Mouse (Mus musculus) frontal cortex, postnatal 36 days (tissue): ENCODE measurements around the gene Fxyd7.

Source experiments
- DNase-seq, 2 experiments: peaks; one replicate each; pipeline ENCODE4 v3.0.0; 2022; ENCODE audit warnings: low spot score in 2 of 2

Fxyd7 gene

GRCm38 (mm10) chr7:31051321-31052021 lies at the start of gene Fxyd7:
TSS of gene Fxyd7 (minus strand) at chr7:31051467.
- DNase-seq: no peak

GRCm38 (mm10) chr7:31100786-31101185 lies 49.5 kb upstream of the Fxyd7 start:
- no peak for DNase-seq

- DNase-seq: no peak
Measured at GRCm38 (mm10) chr7:31099612-31099982, 48.3 kb upstream of the Fxyd7 start.

DNA sequence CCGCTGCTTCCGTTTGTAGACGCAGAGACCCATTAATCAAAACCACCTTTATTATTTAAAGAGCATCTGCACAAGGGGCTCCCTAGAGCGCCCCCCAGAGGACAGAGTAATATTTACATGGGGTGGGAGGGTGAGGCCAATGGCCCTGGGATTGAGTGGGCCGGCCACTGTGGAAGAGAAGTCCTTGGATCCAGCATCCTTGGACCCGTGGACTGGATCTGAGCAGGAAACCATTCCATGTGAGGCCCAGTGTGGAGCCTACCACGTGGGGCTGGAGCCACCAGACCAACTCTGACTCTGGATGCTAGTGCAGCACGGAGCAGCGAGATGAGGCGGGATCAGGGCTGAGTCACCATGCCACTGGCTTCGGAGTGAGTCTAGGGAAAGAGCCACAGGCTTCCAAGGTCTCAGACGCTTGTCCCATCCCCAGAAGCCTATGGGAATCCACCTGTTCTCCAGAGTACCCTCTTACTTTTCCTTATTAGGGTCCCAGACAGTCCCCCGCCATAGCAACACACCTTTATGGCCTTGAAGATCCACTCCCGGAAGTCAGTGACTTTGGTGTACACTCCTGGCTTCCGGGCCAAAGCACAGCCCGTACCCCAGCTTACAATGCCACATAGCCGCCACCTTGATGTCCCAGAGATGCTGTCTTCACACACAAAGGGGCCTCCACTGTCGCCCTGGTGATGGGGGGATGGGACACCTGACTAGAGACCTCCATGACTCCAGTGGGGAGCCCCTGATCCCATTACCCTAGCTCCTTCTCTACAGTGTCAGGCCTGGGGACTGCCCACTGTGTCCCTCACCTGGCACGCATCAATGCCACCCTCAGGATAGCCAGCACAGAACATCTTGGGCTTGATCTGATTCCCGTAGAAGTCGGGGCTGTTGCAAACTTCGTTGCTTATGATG lies 47.7 kb upstream of the Fxyd7 start:
- DNase-seq: no peak

GRCm38 (mm10) chr7:31097583-31098248 lies 46.4 kb upstream of the Fxyd7 start:
- DNase-seq: peak; percentile 84 to 92

DNA sequence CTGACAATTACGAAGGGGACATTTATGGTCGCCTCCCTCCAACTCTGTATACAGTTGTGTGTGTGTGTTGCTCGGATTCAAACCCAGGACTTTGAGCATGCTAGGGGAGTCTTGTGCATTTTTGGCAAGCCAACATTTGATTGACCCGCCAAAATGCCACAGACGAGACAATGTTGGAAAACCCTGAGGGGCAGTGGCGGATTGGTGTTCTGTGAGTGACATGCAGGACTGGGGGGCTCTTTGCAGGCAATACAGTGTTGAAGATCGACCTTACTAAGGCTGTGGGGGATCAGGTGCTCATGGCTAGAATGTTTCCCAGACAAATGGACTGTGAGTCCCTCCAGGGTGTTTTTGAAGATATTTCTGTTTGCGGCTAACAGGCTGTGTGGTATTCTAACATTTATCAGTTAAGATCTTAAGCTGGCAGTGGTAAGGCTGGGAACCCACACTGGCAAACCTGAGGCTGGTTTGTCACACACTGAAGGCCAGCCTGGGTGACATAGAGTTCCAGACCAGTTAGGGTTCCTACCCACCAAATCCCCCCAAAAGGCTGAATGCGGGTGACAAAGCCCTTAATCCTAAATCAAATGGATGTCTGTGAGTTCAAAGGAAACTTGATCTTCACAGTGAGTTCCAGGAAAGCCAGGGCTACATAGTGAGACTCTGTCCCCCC lies 45.8 kb upstream of the Fxyd7 start:
- no peak for DNase-seq

GRCm38 (mm10) chr7:31094774-31095501 lies 43.7 kb upstream of the Fxyd7 start:
- no peak for DNase-seq

- DNase-seq: no peak
Measured at GRCm38 (mm10) chr7:31089721-31090120, 38.5 kb upstream of the Fxyd7 start.

DNA sequence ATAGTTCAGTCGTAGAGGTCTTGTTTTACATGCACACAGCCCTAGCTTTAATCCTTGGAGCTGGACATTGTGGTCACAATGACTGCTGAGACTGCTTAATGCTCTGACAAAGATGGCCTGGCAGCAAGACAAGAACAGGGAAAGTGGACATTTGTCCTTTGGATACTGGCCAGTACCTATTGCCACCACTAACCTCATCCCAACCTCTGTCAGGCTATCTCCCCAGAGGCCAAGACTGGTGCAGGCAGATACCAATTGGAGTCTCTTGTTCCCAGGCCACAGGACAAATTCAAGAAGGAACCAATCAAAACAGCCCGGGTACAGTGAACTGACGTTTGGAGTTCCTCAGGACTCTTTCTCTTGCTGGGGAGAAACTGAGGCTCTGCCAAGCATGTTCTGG lies 36.9 kb upstream of the Fxyd7 start:
- DNase-seq: no peak

DNA sequence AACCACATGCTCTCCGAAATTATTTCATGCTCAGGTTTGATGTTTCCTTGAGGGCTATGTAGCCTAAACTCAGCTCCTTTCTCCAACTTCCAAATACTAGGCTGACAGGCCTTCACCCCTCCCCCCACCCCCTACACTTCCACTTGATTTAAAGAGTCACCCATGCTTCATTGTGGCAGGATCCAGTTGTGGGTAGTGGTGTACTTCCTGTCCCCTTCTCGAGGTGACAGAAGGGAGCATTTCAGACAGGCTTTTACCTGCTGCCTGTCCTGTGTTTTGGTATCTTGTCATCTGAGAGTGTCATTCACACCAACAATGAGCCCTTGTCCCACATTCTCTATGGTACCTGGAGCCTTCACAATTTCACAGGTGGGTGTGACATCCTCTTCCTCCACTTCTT lies 36.0 kb upstream of the Fxyd7 start:
- no peak for DNase-seq

GRCm38 (mm10) chr7:31086175-31086755 lies 35.0 kb upstream of the Fxyd7 start:
- DNase-seq: no peak

DNA sequence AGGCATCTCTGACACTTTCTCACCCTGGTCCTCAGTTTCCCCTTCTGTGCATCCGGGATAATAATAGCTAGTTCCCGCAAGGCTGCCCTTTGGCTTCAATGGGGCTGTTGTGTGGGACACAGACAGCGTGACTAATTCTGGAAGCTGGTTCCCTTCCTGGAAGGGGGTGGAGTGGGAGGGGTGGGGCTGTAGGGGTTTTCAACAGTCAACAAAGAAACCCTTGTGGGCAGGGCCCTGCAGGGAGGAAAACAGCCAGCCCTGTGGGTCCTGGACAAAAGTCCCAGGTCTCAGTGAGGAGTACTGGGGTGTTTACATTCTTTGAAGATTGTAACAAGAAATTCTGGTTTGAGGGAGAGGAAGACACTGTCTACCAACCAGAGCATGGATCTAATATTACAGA lies 33.9 kb upstream of the Fxyd7 start:
- peak in 1 of 2 experiments; percentile 30 for DNase-seq

DNA sequence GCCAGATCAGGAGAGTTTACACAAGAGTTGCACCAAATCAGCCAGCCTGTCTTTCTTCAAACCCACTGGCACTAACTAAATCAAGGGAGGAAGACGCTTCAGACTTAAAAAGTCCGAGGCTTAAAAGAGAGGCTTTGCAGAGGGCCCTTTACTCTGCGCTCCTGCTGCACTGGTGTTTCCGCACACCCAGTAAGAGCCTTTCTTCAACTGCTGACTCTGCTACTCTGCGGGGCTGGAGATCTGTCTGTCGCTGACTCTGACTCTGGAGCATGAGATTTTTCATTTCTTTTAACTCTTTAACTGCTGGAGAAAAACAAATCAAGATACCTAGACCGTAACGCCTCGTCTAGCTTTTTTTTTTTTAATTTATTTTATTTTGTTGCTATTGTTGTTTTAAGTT lies 32.9 kb upstream of the Fxyd7 start:
- DNase-seq: no peak

DNA sequence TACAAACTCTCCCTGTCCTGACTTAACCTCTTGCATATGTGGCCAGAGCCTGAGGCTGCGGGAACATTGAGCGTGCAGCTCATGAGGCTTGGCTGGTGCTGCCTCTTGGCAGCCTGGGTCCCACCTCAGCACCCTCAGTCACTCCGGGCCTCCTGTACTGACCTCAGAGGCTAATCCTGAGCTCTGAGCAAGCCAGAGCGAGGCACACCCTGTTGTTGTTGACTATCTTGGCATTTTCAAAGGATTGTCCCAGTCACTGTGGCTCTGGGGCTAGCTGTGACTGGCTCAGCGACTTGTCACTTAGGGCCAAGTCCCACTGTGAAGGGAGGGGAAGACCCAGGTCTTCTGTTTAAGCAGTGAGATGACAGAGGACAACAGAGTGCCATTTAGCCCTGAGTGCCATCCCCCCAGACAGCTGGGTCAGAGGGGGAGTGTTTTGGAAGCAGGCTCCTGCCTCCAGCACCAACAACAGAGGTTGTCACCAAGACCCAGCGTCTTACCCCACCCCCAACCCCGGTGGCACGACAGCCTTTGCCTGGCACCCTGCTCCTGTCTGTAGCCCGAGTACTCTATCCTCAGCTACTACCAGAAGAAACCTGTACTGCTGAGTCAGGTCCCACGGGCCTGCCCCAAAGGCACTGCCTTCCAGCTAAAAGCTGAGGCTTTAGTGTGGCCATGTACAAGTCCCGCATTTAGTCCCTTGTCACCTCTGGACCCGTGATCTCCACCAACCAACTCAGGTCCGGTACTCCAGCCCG lies 31.7 kb upstream of the Fxyd7 start:
- peak in 1 of 2 experiments; percentile 38 for DNase-seq

DNA sequence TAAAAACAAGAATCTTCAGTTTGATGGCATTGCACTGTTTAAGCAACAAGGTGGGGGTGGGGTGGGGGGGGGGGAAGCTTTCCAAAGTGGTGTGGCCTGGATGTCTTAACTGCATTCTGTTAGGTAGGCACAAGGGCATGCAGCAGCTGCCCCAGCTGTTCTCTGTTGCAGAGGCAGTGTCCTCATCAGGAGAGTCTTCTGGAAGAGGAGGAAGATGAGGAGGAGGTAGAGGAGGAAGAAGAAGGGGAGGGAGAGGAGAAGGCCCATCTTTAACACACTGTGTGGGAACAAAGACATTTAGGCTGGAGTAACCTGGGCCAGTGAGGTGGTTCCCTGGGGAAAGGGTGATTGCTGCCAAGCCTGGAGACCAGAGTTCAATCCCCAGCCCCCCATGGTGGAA lies 30.8 kb upstream of the Fxyd7 start:
- no peak for DNase-seq

- DNase-seq: no peak
Measured at GRCm38 (mm10) chr7:31081106-31081505, 29.8 kb upstream of the Fxyd7 start.

DNA sequence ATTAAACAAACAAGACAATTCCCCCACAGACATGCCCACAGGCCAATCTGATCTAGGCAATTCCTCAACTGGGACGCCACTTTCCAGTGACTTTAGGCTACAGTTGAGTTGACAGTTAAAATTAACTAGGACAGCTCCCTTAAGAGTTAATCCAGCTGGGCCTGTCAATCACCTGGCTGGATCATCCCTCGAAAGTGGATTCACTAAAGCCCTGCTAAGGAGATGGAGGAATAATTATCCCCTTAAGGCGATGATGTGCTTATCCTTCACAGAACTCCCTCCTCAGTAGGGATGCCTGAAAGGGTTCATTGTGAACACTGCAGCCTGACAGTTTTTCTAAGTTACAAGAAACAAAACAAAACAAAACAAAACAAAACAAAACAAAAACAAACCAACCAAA lies 29.3 kb upstream of the Fxyd7 start:
- DNase-seq: no peak

GRCm38 (mm10) chr7:31079670-31080069 lies 28.4 kb upstream of the Fxyd7 start:
- DNase-seq: no peak

- peak; percentile 55 to 78 for DNase-seq
Measured at GRCm38 (mm10) chr7:31077885-31078445, 26.7 kb upstream of the Fxyd7 start.

- peak; percentile 33 to 47 for DNase-seq
Measured at GRCm38 (mm10) chr7:31077470-31077869, 26.2 kb upstream of the Fxyd7 start.
